Mouse (Mus musculus) testis, postnatal 10 days (tissue): ENCODE results near the gene Dhx9.
"Not testable (repeated sequence)": the region's sequence is repeated elsewhere in the genome, so short reads cannot be mapped to it uniquely, and the experiment has no call there.

Source experiments
- DNase-seq: peaks from one replicate; pipeline ENCODE4 v3.0.0; 2021; ENCODE audit warnings: low spot score

Gene Dhx9

DNA sequence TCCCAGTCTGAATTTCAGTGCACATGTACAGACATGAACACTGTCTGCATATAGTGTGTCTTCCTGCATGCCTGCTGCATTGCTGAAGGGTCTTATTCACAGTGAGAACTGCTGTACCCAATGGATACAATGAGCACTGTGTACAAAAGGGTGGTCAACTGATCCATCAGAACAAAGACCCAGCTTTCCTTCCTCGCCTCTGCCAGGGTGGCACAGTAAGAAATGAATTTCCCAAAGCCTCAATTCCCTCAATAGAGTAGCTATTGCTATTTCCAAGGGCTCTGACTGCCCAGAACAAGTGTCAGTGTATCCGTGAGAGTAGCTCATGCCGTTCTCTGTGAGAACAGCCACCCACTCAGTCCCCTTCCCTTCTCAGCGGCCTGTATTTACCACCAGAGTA is 69.7 kb downstream of the Dhx9 start:
- DNase-seq = not testable (repeated sequence)

GRCm38 (mm10) chr1:153416271-153416832 is 71.1 kb downstream of the Dhx9 start:
- DNase-seq = not testable (repeated sequence)

- DNase-seq = not testable (repeated sequence)
These were observed 71.7 kb downstream of the Dhx9 start for GRCm38 (mm10) chr1:153415742-153416141.

DNA sequence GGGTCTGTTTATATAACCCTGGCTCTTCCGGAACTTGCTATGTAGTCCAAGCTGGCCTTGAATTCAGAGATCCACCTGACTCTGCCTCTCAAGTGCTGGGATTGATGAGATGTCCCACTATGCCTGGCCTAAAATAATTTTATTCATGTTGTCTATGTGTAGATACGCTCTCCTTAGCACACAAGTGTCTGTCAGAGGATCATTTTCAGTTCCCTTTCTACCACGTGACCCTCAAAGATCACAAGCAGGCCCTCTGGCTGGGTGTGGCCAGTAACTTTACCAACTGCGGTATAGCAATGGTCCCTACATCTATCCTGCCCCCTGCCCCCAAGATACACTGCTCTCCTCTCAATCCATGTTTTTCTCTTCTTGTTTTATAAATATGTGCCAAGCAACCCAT is 72.5 kb downstream of the Dhx9 start:
- no peak for DNase-seq

DNA sequence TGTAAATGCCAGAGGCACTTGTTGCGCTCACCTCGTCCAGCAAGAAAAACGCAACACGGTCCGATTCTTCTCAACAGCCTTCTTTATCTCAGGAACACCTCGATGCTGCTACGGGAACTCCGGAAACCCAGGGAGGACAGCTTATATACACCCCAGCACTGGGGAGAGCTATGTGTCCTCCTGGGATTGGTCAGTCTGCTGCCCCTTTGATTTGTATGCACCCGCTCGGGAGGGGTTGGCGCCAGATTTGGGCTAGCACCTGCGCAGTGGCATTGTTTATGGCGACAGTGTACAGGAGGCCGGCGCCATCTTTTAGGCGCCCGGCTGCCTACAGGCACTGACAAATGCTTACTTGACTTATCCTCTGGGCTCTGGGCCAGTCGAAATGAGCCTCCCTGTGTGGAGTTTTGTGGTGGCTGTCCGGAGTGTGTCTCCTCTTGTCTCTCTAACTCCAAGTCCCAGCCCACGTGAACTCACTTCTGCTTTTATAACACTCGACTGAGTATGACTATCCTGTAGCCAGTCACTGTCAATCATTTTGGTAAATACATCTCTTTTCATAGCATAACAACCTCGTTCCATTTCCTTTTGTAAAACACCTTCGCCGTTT is 73.2 kb downstream of the Dhx9 start:
- peak; percentile 64 for DNase-seq

DNA sequence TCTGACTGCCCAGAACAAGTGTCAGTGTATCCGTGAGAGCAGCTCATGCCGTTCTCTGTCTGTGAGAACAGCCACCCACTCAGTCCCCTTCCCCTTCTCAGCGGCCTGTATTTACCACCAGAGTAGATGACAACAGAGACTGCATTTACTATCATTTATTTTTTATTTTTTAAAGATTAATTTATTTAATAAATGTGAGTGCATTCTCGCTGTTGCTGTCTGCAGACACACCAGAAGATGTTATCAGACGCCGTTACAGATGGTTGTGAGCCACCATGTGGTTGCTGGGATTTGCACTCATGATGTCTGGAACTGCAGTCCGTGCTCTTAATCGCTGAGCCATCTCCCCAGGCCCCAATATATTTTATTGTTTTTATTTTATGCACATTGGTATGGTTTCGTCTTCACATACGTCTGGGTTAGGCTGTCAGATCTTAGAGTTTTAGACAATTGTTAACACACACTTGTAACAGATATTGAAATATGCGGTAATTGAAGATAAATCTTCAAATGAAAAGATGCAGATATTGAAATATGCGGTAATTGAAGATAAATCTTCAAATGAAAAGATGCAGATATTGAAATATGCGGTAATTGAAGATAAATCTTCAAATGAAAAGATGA is 74.0 kb downstream of the Dhx9 start:
- not testable (repeated sequence) for DNase-seq

- not testable (repeated sequence) for DNase-seq
These were observed 74.6 kb downstream of the Dhx9 start for GRCm38 (mm10) chr1:153412663-153413396.

DNA sequence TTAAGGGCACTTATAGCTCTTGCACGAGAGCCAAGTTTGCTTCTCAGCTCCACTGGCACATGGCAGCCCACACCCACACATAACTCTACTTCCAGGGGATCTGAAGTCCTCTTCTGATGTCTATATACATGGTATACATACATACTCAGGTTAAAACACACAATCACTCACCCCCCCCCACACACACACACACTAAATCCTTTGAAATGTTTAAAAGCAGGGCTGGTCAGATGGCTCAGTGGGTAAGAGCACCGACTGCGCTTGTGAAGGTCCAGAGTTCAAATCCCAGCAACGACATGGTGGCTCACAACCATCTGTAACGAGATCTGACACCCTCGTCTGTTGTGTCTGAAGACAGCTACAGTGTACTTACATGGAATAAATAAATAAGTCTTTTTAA is 75.7 kb downstream of the Dhx9 start:
- DNase-seq = no peak

GRCm38 (mm10) chr1:153410915-153411314 is 76.5 kb downstream of the Dhx9 start:
- DNase-seq = not testable (repeated sequence)

DNA sequence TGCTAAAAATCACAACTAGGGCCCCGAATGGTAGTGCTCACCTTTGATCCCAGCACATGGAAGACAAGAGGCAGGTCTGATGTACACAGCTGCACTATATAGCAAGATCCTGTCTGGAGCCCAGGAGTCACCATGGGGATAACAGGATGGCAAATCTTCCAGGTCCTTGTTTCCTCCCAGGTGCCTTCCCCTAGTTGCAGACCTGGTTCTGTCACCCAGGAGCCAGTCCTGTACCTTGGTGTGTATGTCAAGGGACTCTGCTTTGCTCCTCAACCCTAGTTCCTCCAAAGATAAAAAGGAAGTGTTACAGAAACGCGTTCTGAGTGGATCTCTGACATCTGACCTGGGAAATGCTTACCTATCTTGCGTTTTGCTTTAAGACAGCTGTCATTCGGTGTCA is 79.2 kb downstream of the Dhx9 start:
- DNase-seq = not testable (repeated sequence)

DNA sequence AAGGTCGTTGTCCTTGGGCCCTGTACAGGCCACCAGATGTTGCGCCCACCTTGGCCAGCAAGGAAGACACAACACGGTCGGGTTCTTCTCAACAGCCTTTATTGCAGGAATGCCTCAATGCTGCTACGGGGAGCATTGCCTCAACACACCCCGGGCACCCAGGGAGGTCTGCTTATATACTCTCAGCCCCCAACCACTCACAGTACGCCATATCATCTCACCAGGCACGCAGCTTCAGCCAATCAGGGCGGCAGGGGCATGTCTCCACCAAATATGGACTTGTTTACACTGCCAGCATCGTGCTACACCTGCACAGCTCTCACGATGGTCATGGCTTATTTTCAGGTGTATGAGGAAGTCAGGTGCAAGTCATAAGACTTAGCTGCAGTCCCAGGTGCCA is 79.8 kb downstream of the Dhx9 start:
- DNase-seq = not testable (repeated sequence)
